Mouse (Mus musculus) MN1 (cell line): ENCODE results near the gene B130006D01Rik.

Source experiments
- DNase-seq: peaks from one replicate; pipeline ENCODE4 v3.0.0-alpha.2; 2016; ENCODE audit warnings: low spot score

B130006D01Rik gene

GRCm38 (mm10) chr11:95723287-95723686 lies at the start of gene B130006D01Rik:
B130006D01Rik (plus strand) TSS chr11:95723587.
- no peak for DNase-seq

GRCm38 (mm10) chr11:95675498-95675897 lies 47.9 kb upstream of the B130006D01Rik start:
- no peak for DNase-seq

GRCm38 (mm10) chr11:95676307-95676706 lies 47.1 kb upstream of the B130006D01Rik start:
- peak; percentile 87 for DNase-seq

GRCm38 (mm10) chr11:95677925-95678701 lies 45.3 kb upstream of the B130006D01Rik start:
- DNase-seq: no peak

- no peak for DNase-seq
These were observed 41.3 kb upstream of the B130006D01Rik start for GRCm38 (mm10) chr11:95681995-95682601.

- DNase-seq: no peak
These were observed 40.4 kb upstream of the B130006D01Rik start for GRCm38 (mm10) chr11:95682946-95683345.

GRCm38 (mm10) chr11:95686031-95686430 lies 37.4 kb upstream of the B130006D01Rik start:
- peak; percentile 77 for DNase-seq

- DNase-seq: no peak
These were observed 36.2 kb upstream of the B130006D01Rik start for GRCm38 (mm10) chr11:95687084-95687656.

- no peak for DNase-seq
These were observed 34.9 kb upstream of the B130006D01Rik start for GRCm38 (mm10) chr11:95688515-95688914.

GRCm38 (mm10) chr11:95688981-95689380 lies 34.4 kb upstream of the B130006D01Rik start:
- no peak for DNase-seq

GRCm38 (mm10) chr11:95689544-95689943 lies 33.8 kb upstream of the B130006D01Rik start:
- no peak for DNase-seq

GRCm38 (mm10) chr11:95698541-95698940 lies 24.8 kb upstream of the B130006D01Rik start:
- no peak for DNase-seq

- no peak for DNase-seq
These were observed 22.3 kb upstream of the B130006D01Rik start for GRCm38 (mm10) chr11:95700778-95701739.

- no peak for DNase-seq
These were observed 19.1 kb upstream of the B130006D01Rik start for GRCm38 (mm10) chr11:95704032-95704969.

GRCm38 (mm10) chr11:95704970-95705330 lies 18.4 kb upstream of the B130006D01Rik start:
- no peak for DNase-seq

GRCm38 (mm10) chr11:95709534-95710040 lies 13.8 kb upstream of the B130006D01Rik start:
- DNase-seq: no peak

GRCm38 (mm10) chr11:95710478-95710877 lies 12.9 kb upstream of the B130006D01Rik start:
- DNase-seq: no peak

- peak; percentile 30 for DNase-seq
These were observed 11.3 kb upstream of the B130006D01Rik start for GRCm38 (mm10) chr11:95712085-95712562.

- peak; percentile 85 for DNase-seq
These were observed 10.7 kb upstream of the B130006D01Rik start, which contains the start of gene Zfp652 for GRCm38 (mm10) chr11:95712563-95713224. Zfp652 (plus strand) TSS chr11:95712673.
